Mouse (Mus musculus) limb, embryonic 10.5 days (tissue): Measurements from ENCODE around the gene Tmem190. TPM values are rescaled to one million over a fixed set of nuclear protein-coding genes. Genes with fewer than 3 reads are reported as not detected.
A peak's percentile ranks its signal among the peaks of the same experiment; 100 is the strongest.

ENCODE experiments used
- DNase-seq: peaks from one replicate; pipeline ENCODE4 v3.0.0-alpha.2; 2017; ENCODE audit warnings: low spot score
- H3K27ac ChIP-seq: fragments of 300-500 bp; sonication (generic); 2 replicates; pipeline ENCODE4 v1.5.1; 2016; ENCODE audit warnings: mild to moderate bottlenecking
- H3K27me3 ChIP-seq: fragments of 300-500 bp; sonication (generic); 2 replicates; pipeline ENCODE4 v1.6.1; 2016; ENCODE audit warnings: low read depth, mild to moderate bottlenecking; ENCODE audit not compliant: poor library complexity, severe bottlenecking
- H3K36me3 ChIP-seq: fragments of 300-500 bp; sonication (generic); 2 replicates; pipeline ENCODE4 v1.6.1; 2016; ENCODE audit warnings: mild to moderate bottlenecking, moderate library complexity
- H3K4me1 ChIP-seq: fragments of 300-500 bp; sonication (generic); 2 replicates; pipeline ENCODE4 v1.6.1; 2016
- H3K4me3 ChIP-seq: fragments of 300-500 bp; sonication (generic); 2 replicates; pipeline ENCODE4 v1.5.1; 2016; ENCODE audit warnings: mild to moderate bottlenecking, moderate library complexity
- H3K9me3 ChIP-seq: fragments of 300-500 bp; sonication (generic); replicated peaks from 2 replicates; pipeline ENCODE4 v1.6.1; 2016; ENCODE audit warnings: mild to moderate bottlenecking
- WGBS: fragments of 180-500 bp; shearing (Covaris S2); methylation state at CpG from one replicate; pipeline ENCODE4 v1.1.7; 2016; 5-methylcytosine and 5-hydroxymethylcytosine counted together
- polyA plus RNA-seq: library from polyadenylated mRNA; unstranded; fragments of >200 nt; fragmentation: Nextera tagmentation; extraction: Ambion mirVana; gene quantifications from 2 replicates; pipeline ENCODE4 v1.2.1, GENCODE M21; 2016

Gene Tmem190
- polyA plus RNA-seq, 1 experiment from 2014 or later, result not detected

DNA sequence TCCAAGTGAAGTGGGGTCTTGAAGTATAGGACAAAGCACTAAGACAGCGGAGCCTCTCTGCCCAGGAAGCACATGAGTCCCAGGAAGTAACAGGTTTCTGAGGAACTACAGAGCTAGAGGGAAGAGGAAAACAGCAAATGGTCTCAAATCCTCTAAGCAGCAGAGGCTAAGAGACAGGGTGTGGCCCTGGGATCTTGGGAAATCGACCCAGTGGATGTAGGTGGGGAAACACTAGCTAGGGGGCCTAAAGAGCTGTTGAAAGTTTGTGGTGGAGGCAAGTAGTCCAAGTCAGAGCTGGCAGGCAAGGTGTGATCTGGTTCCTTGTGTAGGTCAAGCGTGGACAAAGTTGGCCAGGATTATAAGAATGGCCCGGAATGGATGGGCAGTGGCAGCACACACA, 34.4 kb upstream of the Tmem190 start:
- H3K27me3 ChIP-seq, result no peaks in the 10 kb centered on the region
- no peaks in the 10 kb centered on the region for H3K9me3 ChIP-seq
- peaks cover 37% of the 10 kb centered on the region for H3K36me3 ChIP-seq
- H3K27ac ChIP-seq, result no peak overlapping the region
- WGBS, result 73% methylated on average over 4 of the region's 4 CpGs
- H3K4me1 ChIP-seq, result peaks cover 26% of the 10 kb centered on the region
- no peak for DNase-seq
- no peak overlapping the region for H3K4me3 ChIP-seq

DNA sequence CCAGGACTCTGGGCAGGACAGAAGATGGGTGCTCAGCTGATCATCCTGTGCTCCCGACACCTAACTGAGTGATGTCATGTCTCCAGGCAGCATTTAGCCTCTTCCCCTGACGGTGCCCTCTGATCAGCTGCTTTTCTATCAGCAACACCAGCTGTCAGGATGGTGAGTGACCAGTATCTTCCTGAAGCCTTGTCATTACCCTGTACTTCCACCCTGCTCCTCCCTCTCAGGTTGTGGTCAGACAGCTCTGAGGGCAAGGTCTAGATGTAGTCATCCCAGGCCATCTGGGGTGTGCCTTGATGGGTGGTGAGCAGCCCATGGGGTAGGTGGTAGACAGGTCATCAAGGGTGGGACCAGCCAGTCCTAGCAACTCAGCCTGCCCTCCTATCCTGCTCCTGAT, 33.6 kb upstream of the Tmem190 start:
- no peak for DNase-seq
- Histone ChIP-seq H3K9me3 (no peaks in the 10 kb centered on the region), H3K27ac (no peak overlapping the region), H3K4me1 (peaks cover 28% of the 10 kb centered on the region), H3K27me3 (0 out of 2 replicates have a peak, but pooled peaks cover 5% of the 10 kb centered on the region), H3K36me3 (peaks cover 29% of the 10 kb centered on the region), H3K4me3 (no peak overlapping the region)
- WGBS, result 79% methylated on average over 2 of the region's 2 CpGs

DNA sequence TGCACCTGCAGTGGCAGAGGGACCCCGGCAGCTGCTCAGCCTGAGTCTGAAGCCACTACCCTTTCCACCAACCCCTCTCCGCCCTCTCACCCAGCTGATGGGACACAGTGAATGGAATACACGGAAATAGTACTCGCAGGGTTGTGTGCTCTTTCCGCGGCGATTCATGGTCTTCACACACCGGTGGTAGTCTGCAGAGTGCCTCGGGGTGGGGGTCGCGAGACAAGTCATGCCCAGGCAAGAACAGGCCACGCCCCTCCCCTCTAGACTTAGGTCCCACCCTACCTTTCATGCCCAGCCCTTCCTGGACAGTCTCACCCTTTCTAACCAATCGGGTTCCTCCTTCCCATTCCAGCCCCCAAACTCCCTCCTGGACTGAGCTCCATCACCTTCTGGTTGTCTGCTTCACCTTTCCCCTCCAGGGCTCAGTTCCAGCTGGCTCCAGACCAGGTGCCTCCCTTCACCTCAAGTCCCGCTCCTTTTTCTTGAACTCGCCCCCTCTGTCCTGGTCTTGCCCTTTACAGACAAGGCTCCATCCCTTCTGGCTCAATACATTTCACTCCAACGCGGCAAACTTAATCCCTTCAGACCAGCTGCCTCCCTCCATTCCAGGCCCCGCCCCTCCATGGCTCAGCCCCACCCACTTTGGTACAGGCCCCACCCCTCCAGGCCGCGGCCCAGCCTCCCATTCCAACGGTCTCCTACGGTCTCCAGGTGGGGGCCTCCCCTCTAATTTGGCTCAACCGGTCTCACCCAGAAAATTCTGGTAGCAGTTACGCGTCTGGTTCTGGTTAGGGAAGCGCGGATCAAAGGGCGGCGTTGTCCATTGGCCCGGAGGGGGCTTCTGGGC, 30.5 kb upstream of the Tmem190 start:
- Histone ChIP-seq H3K4me3 (peak overlapping the region; percentile 56), H3K27ac (peak overlapping the region; percentile 85), H3K4me1 (peaks cover 22% of the 10 kb centered on the region), H3K9me3 (no peaks in the 10 kb centered on the region), H3K36me3 (peaks cover under 1% of the 10 kb centered on the region), H3K27me3 (0 out of 2 replicates have a peak, but pooled peaks cover 8% of the 10 kb centered on the region)
- WGBS, result 2% methylated on average over 30 of the region's 30 CpGs
- peak; percentile 82 for DNase-seq

DNA sequence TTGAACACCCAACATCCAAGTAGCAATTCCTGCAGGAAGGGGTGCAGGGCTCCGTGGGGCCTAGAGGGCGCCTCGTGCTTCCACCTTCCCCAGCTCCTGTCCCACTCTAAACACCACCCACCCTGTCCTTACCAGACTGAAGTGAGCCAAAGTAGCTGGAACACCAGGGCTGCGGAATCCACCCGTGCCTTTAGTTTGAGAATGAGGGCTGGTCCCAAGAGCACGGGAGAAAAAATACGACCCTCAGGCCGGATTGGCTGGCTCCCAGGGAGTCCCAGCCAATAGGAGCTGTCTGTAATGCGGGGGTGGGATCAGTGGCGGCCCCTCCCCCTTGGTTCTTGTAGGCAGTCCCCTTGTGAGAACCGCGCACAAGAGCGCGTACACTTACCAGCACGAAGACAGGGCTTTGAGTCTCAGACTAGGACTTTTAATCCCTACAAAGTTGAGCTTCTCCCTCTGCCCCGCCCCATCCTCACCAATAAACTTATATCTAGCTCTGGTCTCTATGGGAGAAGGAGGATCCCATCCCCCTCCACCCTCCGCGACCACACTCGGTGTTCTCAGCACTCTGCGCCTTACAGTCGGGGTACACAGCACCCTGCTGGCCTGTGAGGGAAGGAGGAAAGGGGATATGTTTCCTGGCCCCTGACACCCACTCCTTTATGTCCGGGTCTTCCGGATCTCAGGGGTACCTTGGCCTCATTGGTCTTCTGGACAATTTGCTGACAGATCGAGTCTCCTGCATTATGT, 29.7 kb upstream of the Tmem190 start, which contains the start of gene Cox6b2:
TSS of gene Cox6b2 (minus strand) at position 274 of the 750 bp plus-strand sequence.
- Histone ChIP-seq H3K4me3 (peak within 1 kb of the TSS; percentile 56), H3K4me1 (peaks cover 22% of the 10 kb centered on the region), H3K27me3 (0 out of 2 replicates have a peak, but pooled peaks cover 8% of the 10 kb centered on the region), H3K27ac (peak within 1 kb of the TSS; percentile 85), H3K9me3 (no peaks in the 10 kb centered on the region), H3K36me3 (no peaks in the 10 kb centered on the region)
- DNase-seq, result peak; percentile 87
- 3% methylated on average over 24 of the region's 24 CpGs for WGBS

DNA sequence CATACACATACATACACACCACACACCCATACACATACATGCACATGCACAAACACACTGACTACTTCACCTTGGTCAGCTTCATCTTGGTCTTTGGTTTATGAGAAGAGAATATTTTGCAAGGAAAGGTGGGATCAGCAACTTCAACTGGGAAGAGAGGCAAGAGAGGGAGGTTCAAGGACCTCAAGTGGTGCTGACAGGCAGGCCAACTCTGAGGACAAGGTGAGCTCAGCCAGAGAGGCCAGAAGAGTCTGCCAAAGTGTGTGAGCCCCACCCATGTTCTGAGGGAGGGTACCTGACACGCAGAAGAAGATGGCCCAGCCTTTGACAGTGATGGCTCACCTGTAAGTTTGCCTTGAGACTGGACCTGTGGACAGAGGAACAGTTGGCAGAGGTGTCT, 23.1 kb upstream of the Tmem190 start:
- WGBS, result 55% methylated on average over 1 of the region's 1 CpGs
- no peaks in the 10 kb centered on the region for H3K27me3 ChIP-seq
- no peak overlapping the region for H3K27ac ChIP-seq
- no peaks in the 10 kb centered on the region for H3K4me1 ChIP-seq
- no peaks in the 10 kb centered on the region for H3K36me3 ChIP-seq
- H3K4me3 ChIP-seq, result no peak overlapping the region
- H3K9me3 ChIP-seq, result no peaks in the 10 kb centered on the region
- DNase-seq, result no peak

DNA sequence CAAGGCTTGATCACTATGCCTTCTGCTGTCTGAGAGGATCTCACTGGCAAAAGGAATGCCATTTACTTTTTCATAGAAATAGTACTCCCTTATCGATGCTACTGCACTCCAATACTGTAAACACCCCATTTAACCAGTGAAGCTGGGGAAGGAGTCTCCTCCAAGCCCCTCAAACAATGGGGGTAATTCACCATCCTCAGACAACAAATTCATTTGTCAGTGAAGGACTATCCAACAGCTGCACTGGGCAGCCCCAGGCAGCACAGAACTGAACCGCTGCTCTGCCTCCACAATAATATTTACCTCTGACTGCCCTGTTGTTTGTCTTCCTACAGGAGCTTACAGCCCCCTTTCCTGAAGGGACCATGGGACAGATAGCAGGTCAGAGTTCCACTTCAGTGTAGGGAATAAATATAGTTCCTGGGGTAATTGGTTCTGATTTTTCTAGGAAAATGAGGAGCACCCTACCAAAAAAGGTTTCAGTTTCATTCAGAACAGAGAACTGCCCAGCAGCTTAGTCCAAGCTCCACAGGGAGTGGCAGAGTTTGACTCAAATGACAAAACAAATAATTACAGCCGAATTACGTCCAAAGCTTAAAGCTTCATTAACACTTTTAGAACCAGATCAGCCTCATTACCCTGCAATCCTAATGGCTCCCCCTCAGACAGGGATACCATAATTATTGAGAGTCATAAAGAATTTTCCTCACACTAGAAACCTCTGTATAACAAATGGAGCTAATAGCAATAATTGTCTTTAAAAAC, 17.6 kb upstream of the Tmem190 start:
- no peak overlapping the region for H3K4me3 ChIP-seq
- H3K27me3 ChIP-seq, result no peaks in the 10 kb centered on the region
- WGBS, result 35% methylated on average over 4 of the region's 4 CpGs
- H3K27ac ChIP-seq, result no peak overlapping the region
- H3K4me1 ChIP-seq, result peaks cover 11% of the 10 kb centered on the region; the same call in 1 of the 2 replicates
- no peak for DNase-seq
- H3K9me3 ChIP-seq, result no peaks in the 10 kb centered on the region
- no peaks in the 10 kb centered on the region for H3K36me3 ChIP-seq

DNA sequence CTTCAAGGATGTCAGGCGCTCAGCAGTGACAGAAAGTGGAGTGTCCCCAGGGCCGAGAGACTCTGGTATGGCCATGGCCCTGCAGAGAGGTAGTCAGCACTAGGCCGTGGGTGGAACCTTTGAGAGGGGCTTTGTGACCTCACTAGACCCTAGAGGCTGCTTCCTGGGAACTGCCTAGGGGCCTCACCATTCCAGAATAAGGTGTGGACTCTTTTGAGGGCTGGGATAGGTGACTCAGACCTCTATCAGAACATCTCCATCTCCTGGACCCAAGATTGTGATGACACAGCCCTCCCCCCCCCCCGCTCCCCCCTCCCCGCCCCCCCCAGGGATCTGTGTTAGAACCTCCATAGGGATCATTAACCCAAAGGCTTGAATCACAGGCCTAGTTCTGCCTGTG, 11.5 kb upstream of the Tmem190 start, which contains the start of gene Fam71e2:
TSS of gene Fam71e2 (minus strand) at position 101 of the 400 bp plus-strand sequence.
- no peaks in the 10 kb centered on the region for H3K4me1 ChIP-seq
- peaks cover 22% of the 10 kb centered on the region for H3K27me3 ChIP-seq
- H3K36me3 ChIP-seq, result no peaks in the 10 kb centered on the region
- DNase-seq, result no peak
- H3K27ac ChIP-seq, result no peak within 1 kb of the TSS
- WGBS, result 68% methylated on average over 5 of the region's 5 CpGs
- no peak within 1 kb of the TSS for H3K4me3 ChIP-seq
- H3K9me3 ChIP-seq, result no peaks in the 10 kb centered on the region

DNA sequence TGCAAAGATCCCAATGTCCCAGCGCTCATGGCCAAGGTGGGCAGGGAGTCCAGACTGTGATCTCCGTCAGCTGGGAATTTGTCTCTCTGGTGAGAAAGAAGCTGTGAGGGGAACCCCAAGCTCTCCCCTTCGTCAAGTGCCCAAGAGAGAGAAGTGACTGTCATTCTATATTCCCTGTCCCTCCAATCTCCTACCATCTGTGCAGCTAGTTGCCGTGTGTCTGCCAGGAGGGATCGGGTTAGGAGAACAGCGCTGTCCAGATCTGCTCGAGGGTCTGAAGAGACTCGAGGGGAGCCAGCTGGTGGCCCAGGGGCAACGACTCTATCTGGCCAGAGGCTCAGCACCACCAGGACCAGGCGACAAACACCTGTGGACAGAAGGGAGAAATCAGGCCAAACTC, 6.6 kb upstream of the Tmem190 start:
- 48% methylated on average over 10 of the region's 10 CpGs for WGBS
- H3K27ac ChIP-seq, result no peak overlapping the region
- H3K36me3 ChIP-seq, result no peaks in the 10 kb centered on the region
- DNase-seq, result no peak
- no peak overlapping the region for H3K4me3 ChIP-seq
- H3K9me3 ChIP-seq, result no peaks in the 10 kb centered on the region
- peaks cover 27% of the 10 kb centered on the region for H3K4me1 ChIP-seq
- peaks cover 69% of the 10 kb centered on the region for H3K27me3 ChIP-seq

DNA sequence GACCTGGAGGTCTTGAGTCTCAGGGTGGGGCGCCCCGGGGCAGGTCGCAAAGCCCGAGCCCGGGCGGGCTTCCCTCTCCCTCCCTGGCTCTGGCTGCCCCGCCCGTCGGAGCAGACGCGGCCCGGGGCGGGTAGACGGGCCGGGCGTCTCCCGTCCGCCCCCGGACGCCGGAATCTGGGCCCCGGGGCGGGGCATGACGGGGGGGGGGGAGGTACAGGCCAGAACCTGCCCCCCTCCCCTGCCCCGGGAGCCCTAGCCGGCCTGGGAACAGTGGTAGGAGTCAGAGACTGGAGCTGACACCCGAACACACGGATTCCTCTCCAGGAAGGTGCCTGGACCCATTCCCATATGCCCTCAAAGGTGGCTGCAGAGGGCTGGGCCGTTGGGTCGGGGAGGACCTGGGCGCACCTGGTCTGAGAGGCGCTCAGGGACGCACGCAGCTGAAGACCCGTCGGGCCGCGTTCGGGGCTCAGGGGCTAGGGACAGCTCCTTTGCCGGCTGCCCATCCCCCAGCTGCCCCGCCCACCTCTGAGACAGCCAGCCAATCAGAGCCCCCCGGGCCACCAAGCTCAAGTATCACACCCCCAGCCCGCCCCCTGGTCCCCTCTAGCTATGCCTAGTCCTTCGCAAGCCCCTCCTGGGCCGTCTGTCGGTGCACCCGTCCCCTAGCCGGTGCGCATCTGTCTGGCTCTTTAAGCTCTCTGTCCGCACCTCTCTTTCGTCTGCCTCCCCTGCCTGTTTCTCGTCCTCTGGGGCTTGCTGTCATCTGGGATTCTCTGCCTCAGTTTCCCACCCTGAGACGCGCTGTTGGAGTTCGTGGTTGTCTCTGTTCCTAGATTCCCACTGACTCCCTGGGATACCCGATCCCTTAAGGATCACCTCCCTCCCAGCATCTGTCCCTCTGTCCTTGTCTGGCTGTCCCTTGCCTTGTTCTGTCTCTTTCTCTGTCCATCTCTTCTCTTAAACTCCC, 5.6 kb upstream of the Tmem190 start:
- H3K27me3 ChIP-seq, result peaks cover 71% of the 10 kb centered on the region
- 1% methylated on average over 54 of the region's 56 CpGs for WGBS

DNA sequence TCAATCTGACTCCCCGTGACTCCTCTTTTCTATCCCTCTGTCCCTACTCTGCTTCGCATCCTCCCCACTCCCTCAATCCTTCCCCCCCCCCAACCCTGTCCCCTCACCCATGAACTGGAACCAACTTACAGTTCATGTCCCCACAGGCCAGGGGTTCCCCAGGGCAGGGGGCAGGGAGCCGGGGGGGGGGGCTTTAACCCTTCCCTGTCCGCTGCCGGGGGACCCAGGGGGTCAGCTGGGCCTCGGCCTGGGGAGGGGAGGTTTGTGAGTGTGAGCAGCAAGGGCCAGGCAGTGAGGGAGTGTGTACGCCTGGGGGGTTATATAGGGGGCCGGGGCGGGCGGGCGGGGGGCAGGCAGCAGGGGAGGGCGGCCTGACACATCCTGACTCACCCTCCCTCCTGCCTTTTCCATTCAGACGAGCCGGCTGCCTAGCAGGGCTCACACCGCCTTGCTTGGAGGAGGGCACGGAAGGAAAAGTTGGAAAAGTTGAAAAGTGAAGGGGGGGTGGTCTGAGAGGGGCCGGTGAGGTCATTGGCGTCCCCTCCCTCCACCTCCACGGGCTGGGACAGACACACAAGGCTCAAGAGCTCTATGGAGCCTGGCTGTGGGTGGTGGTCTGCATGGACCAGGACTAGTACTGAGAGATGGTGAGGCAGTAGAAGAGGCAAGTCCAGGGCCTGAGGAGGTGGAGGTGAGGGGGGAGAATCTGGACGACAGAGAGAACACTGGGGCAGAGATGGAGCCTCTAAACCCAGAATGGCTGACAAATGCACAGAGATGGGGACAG, 4.7 kb upstream of the Tmem190 start:
- 3% methylated on average over 20 of the region's 20 CpGs for WGBS
- peaks cover 34% of the 10 kb centered on the region for H3K4me1 ChIP-seq
- H3K9me3 ChIP-seq, result no peaks in the 10 kb centered on the region
- H3K27ac ChIP-seq, result 0 out of 2 replicates have a peak overlapping the region, but pooled peaks have one; percentile 25
- peak overlapping the region; percentile 43 for H3K4me3 ChIP-seq
- DNase-seq, result no peak
- H3K27me3 ChIP-seq, result peaks cover 75% of the 10 kb centered on the region
- H3K36me3 ChIP-seq, result no peaks in the 10 kb centered on the region

More for the DNA sequence above, 5.6 kb upstream of the Tmem190 start:
- peak; percentile 89 for DNase-seq
- H3K36me3 ChIP-seq, result no peaks in the 10 kb centered on the region
- H3K9me3 ChIP-seq, result no peaks in the 10 kb centered on the region
- H3K27ac ChIP-seq, result peak overlapping the region; percentile 25; the same call in 1 of the 2 replicates
- H3K4me3 ChIP-seq, result peak overlapping the region; percentile 43
- H3K4me1 ChIP-seq, result peaks cover 34% of the 10 kb centered on the region

DNA sequence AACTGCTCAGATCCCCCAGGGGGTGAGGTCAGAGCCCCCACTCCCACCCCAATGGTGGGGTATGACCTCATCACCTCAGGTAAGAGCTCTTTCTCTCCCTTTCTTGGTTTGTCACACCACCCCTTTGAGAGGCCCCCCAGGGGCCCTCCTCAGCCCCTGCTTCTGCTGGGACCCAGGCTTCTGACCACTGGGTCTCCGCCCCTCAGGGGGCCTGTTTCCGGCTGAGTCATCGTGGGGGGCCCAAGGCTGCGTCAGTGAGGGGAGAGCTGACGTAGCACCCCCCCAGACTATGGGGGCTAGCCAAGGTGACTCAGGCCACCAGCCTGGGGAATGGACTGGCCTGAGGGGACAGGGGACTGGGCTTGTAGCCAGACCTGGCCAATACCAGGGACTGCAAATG, 2.8 kb upstream of the Tmem190 start:
- H3K27ac ChIP-seq, result peak overlapping the region; percentile 14; the same call in 1 of the 2 replicates
- H3K9me3 ChIP-seq, result no peaks in the 10 kb centered on the region
- 38% methylated on average over 5 of the region's 5 CpGs for WGBS
- H3K27me3 ChIP-seq, result peaks cover 71% of the 10 kb centered on the region
- DNase-seq, result no peak
- no peaks in the 10 kb centered on the region for H3K36me3 ChIP-seq
- H3K4me3 ChIP-seq, result no peak overlapping the region
- peaks cover 34% of the 10 kb centered on the region for H3K4me1 ChIP-seq
